Mouse (Mus musculus): ENCODE results near the gene Fut2. TPM values are rescaled to one million over a fixed set of nuclear protein-coding genes. Genes with fewer than 3 reads are reported as not detected.

Gene Fut2
- polyA plus RNA-seq, 1 experiment from 2014 or later = 0.08 TPM

- Histone ChIP-seq H3K9me3 (ENCODE audit: control insufficient read depth, low read length) (no peaks in the 10 kb centered on the region), H3K27ac (ENCODE audit: low read depth, low read length) (no peak overlapping the region), H3K4me2 (peak overlapping the region; percentile 95), H3K4me3 (ENCODE audit: low read depth, low read length) (peak overlapping the region; percentile 60), H3K36me3 (ENCODE audit: control insufficient read depth, insufficient read depth, low read length) (no peaks in the 10 kb centered on the region), H3K27me3 (replicated peaks; ENCODE audit: control insufficient read depth, insufficient read depth, low read length) (peaks cover 32% of the 10 kb centered on the region), H3K9ac (ENCODE audit: low read depth, low read length) (peak overlapping the region; percentile 69), H3K4me1 (replicated peaks; ENCODE audit: control insufficient read depth, insufficient read depth, low read length) (peaks cover 12% of the 10 kb centered on the region)
- peak; percentile 69 for ATAC-seq (replicated peaks; ENCODE audit: low FRiP score)
- peak; percentile 86 for DNase-seq (ENCODE audit: low spot score)
- WGBS = 2% methylated on average over 105 of the region's 105 CpGs
Observed at GRCm38 (mm10) chr7:45628364-45629294, 37.6 kb downstream of the Fut2 start.

- Histone ChIP-seq H3K36me3 (ENCODE audit: control insufficient read depth, insufficient read depth, low read length) (no peaks in the 10 kb centered on the region; the same call in 1 of the 2 replicates), H3K9ac (ENCODE audit: low read depth, low read length) (peak within 1 kb of the TSS; percentile 69), H3K4me1 (replicated peaks; ENCODE audit: control insufficient read depth, insufficient read depth, low read length) (peaks cover 12% of the 10 kb centered on the region), H3K27me3 (replicated peaks; ENCODE audit: control insufficient read depth, insufficient read depth, low read length) (peaks cover 32% of the 10 kb centered on the region), H3K27ac (ENCODE audit: low read depth, low read length) (peak within 1 kb of the TSS; percentile 55; the same call in 1 of the 2 replicates), H3K9me3 (ENCODE audit: control insufficient read depth, low read length) (no peaks in the 10 kb centered on the region), H3K4me2 (peak within 1 kb of the TSS; percentile 95), H3K4me3 (ENCODE audit: low read depth, low read length) (peak within 1 kb of the TSS; percentile 60)
- DNase-seq (ENCODE audit: low spot score) (no peak), ATAC-seq (replicated peaks; ENCODE audit: low FRiP score) (0 out of 2 replicates have a peak, but pooled peaks have one; percentile 21)
- WGBS = 52% methylated on average over 9 of the region's 9 CpGs
Observed at GRCm38 (mm10) chr7:45627261-45627660, 38.9 kb downstream of the Fut2 start, which contains the start of gene Rasip1. Gene Rasip1 (plus strand): TSS chr7:45627488.

- H3K4me1 ChIP-seq (replicated peaks; ENCODE audit: control insufficient read depth, insufficient read depth, low read length) = peaks cover 12% of the 10 kb centered on the region
- peak overlapping the region; percentile 25; the same call in 1 of the 2 replicates for H3K27ac ChIP-seq (ENCODE audit: low read depth, low read length)
- no peak overlapping the region for H3K4me2 ChIP-seq
- no peak overlapping the region for H3K9ac ChIP-seq (ENCODE audit: low read depth, low read length)
- ATAC-seq (replicated peaks; ENCODE audit: low FRiP score) = no peak
- H3K9me3 ChIP-seq (ENCODE audit: control insufficient read depth, low read length) = no peaks in the 10 kb centered on the region
- DNase-seq (ENCODE audit: low spot score) = no peak
- peaks cover 32% of the 10 kb centered on the region for H3K27me3 ChIP-seq (replicated peaks; ENCODE audit: control insufficient read depth, insufficient read depth, low read length)
- no peaks in the 10 kb centered on the region; the same call in 1 of the 2 replicates for H3K36me3 ChIP-seq (ENCODE audit: control insufficient read depth, insufficient read depth, low read length)
- WGBS = 67% methylated on average over 7 of the region's 7 CpGs
- H3K4me3 ChIP-seq (ENCODE audit: low read depth, low read length) = no peak overlapping the region
Observed at GRCm38 (mm10) chr7:45626571-45627076, 39.6 kb downstream of the Fut2 start.

- Histone ChIP-seq H3K27me3 (replicated peaks; ENCODE audit: control insufficient read depth, insufficient read depth, low read length) (peaks cover 30% of the 10 kb centered on the region), H3K36me3 (ENCODE audit: control insufficient read depth, insufficient read depth, low read length) (no peaks in the 10 kb centered on the region; the same call in 1 of the 2 replicates), H3K9ac (ENCODE audit: low read depth, low read length) (no peak overlapping the region), H3K4me2 (no peak overlapping the region), H3K4me1 (replicated peaks; ENCODE audit: control insufficient read depth, insufficient read depth, low read length) (peaks cover 12% of the 10 kb centered on the region), H3K27ac (ENCODE audit: low read depth, low read length) (no peak overlapping the region), H3K4me3 (ENCODE audit: low read depth, low read length) (no peak overlapping the region), H3K9me3 (ENCODE audit: control insufficient read depth, low read length) (no peaks in the 10 kb centered on the region)
- DNase-seq (ENCODE audit: low spot score) = no peak
- 78% methylated on average over 8 of the region's 8 CpGs for WGBS
- ATAC-seq (replicated peaks; ENCODE audit: low FRiP score) = no peak
Observed at GRCm38 (mm10) chr7:45625481-45625880, 40.7 kb downstream of the Fut2 start.

DNA sequence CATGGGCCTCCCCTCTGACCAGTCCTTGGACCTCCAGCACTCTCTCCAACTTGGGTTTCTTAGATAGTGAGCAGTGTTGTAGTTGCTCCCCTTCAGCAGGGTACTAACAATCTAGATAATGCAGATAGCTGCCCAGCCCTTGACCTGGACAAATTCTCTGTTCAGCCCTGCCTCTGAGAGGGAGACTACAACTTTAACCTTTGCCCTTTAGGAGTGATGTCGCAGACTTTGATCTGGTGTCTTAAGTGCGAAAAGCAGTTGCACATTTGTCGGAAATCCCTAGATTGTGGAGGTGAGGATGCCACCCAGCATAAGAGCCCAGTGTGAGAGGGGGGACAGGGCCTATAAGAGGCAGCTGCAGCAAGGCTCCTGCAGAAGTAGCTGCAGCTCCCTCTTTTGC is 41.5 kb downstream of the Fut2 start:
- ATAC-seq (replicated peaks; ENCODE audit: low FRiP score) = no peak
- Histone ChIP-seq H3K9me3 (ENCODE audit: control insufficient read depth, low read length) (no peaks in the 10 kb centered on the region), H3K27ac (ENCODE audit: low read depth, low read length) (no peak overlapping the region), H3K27me3 (replicated peaks; ENCODE audit: control insufficient read depth, insufficient read depth, low read length) (peaks cover 34% of the 10 kb centered on the region), H3K4me1 (replicated peaks; ENCODE audit: control insufficient read depth, insufficient read depth, low read length) (peaks cover 12% of the 10 kb centered on the region), H3K4me3 (ENCODE audit: low read depth, low read length) (no peak overlapping the region), H3K4me2 (no peak overlapping the region), H3K9ac (ENCODE audit: low read depth, low read length) (no peak overlapping the region), H3K36me3 (ENCODE audit: control insufficient read depth, insufficient read depth, low read length) (no peaks in the 10 kb centered on the region; the same call in 1 of the 2 replicates)
- no peak for DNase-seq (ENCODE audit: low spot score)
- WGBS = 74% methylated on average over 3 of the region's 3 CpGs

DNA sequence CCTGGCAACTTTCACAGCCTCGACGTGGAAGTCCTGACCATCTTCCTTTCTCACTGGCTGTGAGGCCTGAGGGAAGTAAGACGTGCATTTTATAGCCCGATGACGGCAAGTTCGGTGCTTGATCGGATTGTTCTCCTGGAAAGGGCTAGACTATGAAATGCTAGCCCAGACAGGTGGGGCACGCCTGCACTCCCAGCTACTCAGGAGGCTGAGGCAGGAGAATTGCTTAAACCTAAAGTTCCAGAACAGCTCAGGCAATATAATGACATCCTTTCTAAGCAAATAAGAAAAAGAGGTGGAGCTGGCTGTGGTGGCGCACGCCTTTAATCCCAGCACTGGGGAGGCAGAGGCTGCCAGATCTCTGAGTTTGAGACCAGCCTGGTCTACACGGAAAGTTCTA is 42.7 kb downstream of the Fut2 start:
- H3K4me3 ChIP-seq (ENCODE audit: low read depth, low read length) = no peak overlapping the region
- H3K36me3 ChIP-seq (ENCODE audit: control insufficient read depth, insufficient read depth, low read length) = no peaks in the 10 kb centered on the region; the same call in 1 of the 2 replicates
- ATAC-seq (replicated peaks; ENCODE audit: low FRiP score) = no peak
- DNase-seq (ENCODE audit: low spot score) = no peak
- 91% methylated on average over 11 of the region's 11 CpGs for WGBS
- H3K4me2 ChIP-seq = no peak overlapping the region
- H3K4me1 ChIP-seq (replicated peaks; ENCODE audit: control insufficient read depth, insufficient read depth, low read length) = peaks cover 7% of the 10 kb centered on the region
- H3K9me3 ChIP-seq (ENCODE audit: control insufficient read depth, low read length) = no peaks in the 10 kb centered on the region
- no peak overlapping the region for H3K27ac ChIP-seq (ENCODE audit: low read depth, low read length)
- no peak overlapping the region for H3K9ac ChIP-seq (ENCODE audit: low read depth, low read length)
- peaks cover 37% of the 10 kb centered on the region for H3K27me3 ChIP-seq (replicated peaks; ENCODE audit: control insufficient read depth, insufficient read depth, low read length)

DNA sequence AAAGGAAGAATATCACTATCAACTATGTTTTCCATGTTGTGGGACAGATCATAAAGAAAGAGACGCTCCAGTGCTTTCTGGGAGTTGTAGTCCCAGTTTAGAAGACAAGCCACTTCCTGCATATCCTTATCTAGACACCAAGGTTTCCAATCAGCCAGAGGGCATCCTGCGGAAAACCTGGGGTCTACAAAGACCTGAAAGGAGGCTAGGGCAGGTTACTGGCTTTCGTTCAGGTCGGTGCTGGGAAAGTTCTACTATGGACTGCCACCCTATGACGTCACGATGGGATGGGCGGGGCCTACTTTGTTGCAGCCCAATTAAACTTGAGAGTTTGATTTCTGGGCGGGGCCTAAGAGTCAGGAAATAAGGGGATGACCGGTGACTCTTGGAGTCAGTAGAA is 44.8 kb downstream of the Fut2 start, which contains the start of gene Izumo1:
Gene Izumo1 (plus strand): TSS at position 369 of the 400 bp plus-strand sequence.
- Histone ChIP-seq H3K27me3 (replicated peaks; ENCODE audit: control insufficient read depth, insufficient read depth, low read length) (peaks cover 35% of the 10 kb centered on the region), H3K27ac (ENCODE audit: low read depth, low read length) (no peak within 1 kb of the TSS), H3K4me1 (replicated peaks; ENCODE audit: control insufficient read depth, insufficient read depth, low read length) (peaks cover 3% of the 10 kb centered on the region), H3K4me3 (ENCODE audit: low read depth, low read length) (0 out of 2 replicates have a peak within 1 kb of the TSS, but pooled peaks have one; percentile 6), H3K36me3 (ENCODE audit: control insufficient read depth, insufficient read depth, low read length) (no peaks in the 10 kb centered on the region; the same call in 1 of the 2 replicates), H3K4me2 (peak within 1 kb of the TSS; percentile 33), H3K9me3 (ENCODE audit: control insufficient read depth, low read length) (no peaks in the 10 kb centered on the region), H3K9ac (ENCODE audit: low read depth, low read length) (no peak within 1 kb of the TSS)
- DNase-seq (ENCODE audit: low spot score) = no peak
- 0 out of 2 replicates have a peak, but pooled peaks have one; percentile 15 for ATAC-seq (replicated peaks; ENCODE audit: low FRiP score)
- WGBS = 28% methylated on average over 9 of the region's 9 CpGs

DNA sequence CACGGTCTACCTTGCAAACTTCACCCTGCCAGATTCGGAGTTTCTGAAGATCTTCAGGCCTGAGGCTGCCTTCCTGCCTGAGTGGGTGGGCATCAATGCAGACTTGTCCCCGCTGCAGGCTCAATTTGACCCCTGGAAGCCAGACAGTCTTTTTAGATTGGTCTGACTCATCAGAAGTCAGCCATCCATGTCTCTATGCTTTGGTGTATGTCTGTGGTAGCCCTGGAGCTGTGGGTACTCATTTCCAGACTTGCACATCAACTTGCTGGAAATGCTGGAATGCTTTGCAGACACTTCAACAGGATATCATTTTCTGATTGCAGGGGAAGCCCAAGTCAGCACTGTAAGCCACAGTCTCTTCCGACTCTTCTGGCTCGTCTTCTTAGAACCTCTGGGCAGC is 46.6 kb downstream of the Fut2 start:
- peaks cover 3% of the 10 kb centered on the region for H3K4me1 ChIP-seq (replicated peaks; ENCODE audit: control insufficient read depth, insufficient read depth, low read length)
- H3K27ac ChIP-seq (ENCODE audit: low read depth, low read length) = no peak overlapping the region
- peaks cover 49% of the 10 kb centered on the region for H3K27me3 ChIP-seq (replicated peaks; ENCODE audit: control insufficient read depth, insufficient read depth, low read length)
- H3K9me3 ChIP-seq (ENCODE audit: control insufficient read depth, low read length) = no peaks in the 10 kb centered on the region
- H3K36me3 ChIP-seq (ENCODE audit: control insufficient read depth, insufficient read depth, low read length) = no peaks in the 10 kb centered on the region; the same call in 1 of the 2 replicates
- WGBS = 71% methylated on average over 5 of the region's 5 CpGs
- no peak overlapping the region for H3K4me2 ChIP-seq
- H3K9ac ChIP-seq (ENCODE audit: low read depth, low read length) = no peak overlapping the region
- no peak overlapping the region for H3K4me3 ChIP-seq (ENCODE audit: low read depth, low read length)
- DNase-seq (ENCODE audit: low spot score) = no peak
- no peak for ATAC-seq (replicated peaks; ENCODE audit: low FRiP score)
